Mouse (Mus musculus) myocyte (in vitro differentiated cells): Measurements from ENCODE around the gene Galntl5.

Source experiments
- CEBPB ChIP-seq: IDR thresholded peaks from 2 replicates; pipeline ENCODE4 v1.6.1; 2011; ENCODE audit warnings: mild to moderate bottlenecking, moderate library complexity; ENCODE audit not compliant: poor library complexity, insufficient read depth, severe bottlenecking
- E2F4 ChIP-seq: IDR thresholded peaks from one replicate; pipeline ENCODE4 v1.6.1; 2011; ENCODE audit warnings: mild to moderate bottlenecking, control low read depth, moderate library complexity; ENCODE audit not compliant: insufficient read depth
- POLR2A ChIP-seq: IDR thresholded peaks from one replicate; pipeline ENCODE4 v1.6.1; 2011; ENCODE audit warnings: low read depth, mild to moderate bottlenecking, control low read depth, moderate library complexity; ENCODE audit not compliant: insufficient read length
- TCF12 ChIP-seq: IDR thresholded peaks from one replicate; pipeline ENCODE4 v1.6.1; 2011; ENCODE audit warnings: mild to moderate bottlenecking, control low read depth; ENCODE audit not compliant: poor library complexity, insufficient read depth, severe bottlenecking

DNA sequence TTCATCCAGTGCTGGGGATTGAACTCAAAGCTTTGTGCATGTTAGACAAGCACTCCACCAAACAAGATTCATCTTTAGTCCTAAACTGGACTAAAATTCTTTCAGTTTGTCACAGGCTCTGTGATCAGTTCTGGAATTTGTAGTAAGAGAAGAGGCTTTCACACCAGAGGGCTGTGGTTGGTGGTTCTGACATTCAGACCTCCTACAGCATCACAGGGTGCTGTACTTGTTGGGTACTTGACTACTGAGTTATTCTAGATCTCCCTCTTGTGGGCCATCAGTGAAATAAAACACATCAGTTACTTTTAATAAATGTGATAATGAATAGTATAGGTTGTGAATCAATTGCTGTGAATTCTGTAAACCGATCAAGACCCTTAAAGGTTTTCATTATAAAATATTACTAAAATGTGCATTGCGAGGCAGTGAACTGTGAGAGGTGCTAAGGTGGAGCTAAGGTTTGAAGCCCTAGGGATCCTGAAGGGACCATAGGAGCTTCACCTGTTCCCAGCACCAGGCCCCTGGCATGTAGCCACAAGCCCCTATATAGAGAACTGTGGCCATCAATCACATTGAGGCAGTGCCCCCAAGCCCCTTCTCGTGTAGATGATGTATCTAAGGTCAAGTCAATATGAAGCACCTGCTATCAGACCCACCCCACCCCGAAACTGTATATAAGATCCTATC lies 16.0 kb upstream of the Galntl5 start:
- no peak for TF ChIP-seq TCF12
- TF ChIP-seq E2F4, result no peak
- TF ChIP-seq POLR2A, result no peak
- TF ChIP-seq CEBPB, result no peak
